Mouse (Mus musculus) olfactory bulb, adult 2 months (tissue): ENCODE results near the gene Irf4.

Experiments used
- CTCF ChIP-seq: fragments of 200-500 bp; IDR thresholded peaks from 2 replicates; pipeline ENCODE4 v1.5.1; 2012; ENCODE audit warnings: low read depth, mild to moderate bottlenecking, low read length, moderate library complexity; ENCODE audit not compliant: insufficient read depth
- POLR2A ChIP-seq: fragments of 200-500 bp; IDR thresholded peaks from 2 replicates; pipeline ENCODE4 v1.6.1; 2012; ENCODE audit warnings: mild to moderate bottlenecking, low read depth, low read length, moderate library complexity; ENCODE audit not compliant: insufficient read depth

DNA sequence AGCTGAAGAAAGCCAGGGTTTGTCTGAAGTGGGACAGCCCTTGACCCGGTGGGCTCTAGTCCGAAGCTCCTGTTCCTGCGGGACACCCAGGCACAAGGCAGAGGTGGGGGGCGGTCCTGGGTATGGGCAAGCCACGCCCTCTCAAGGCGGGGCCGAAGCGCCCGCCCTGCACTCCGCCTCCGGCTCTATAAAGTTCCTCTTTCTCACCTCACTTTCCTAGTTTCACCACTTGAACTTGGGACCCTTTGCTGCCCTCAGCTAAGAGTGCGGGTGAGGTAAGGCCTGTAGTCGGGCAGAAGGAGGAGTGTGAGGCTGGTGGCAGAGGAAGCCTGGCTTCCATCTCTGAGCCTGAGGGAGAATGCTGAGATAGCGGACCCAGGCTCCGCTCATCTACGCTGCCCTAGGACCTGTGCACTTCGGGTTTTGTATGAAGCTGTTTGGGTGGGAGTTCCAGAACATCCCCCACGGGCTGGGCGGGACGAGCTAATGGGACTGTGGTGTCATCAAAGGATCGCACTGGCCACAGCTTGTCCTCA is at the start of gene Irf4:
- no peak for TF ChIP-seq CTCF
- TF ChIP-seq POLR2A, result no peak
